8 mouse cellular contexts compared by ENCODE assay signal in genomic region chr12:112721424-112722239, GRCm38 (mm10). TPM values are rescaled to one million over a fixed set of nuclear protein-coding genes. Genes with fewer than 3 reads are reported as not detected.
DNase-seq lines count a peak whose midpoint lies in the region; ATAC-seq lines count a peak whose summit lies in the region.

No protein-coding gene starts in this region.

- H3K27ac ChIP-seq in heart, embryonic 16.5 days (ENCODE audit: low read length) = peak overlapping the region; percentile 71
- H3K27ac ChIP-seq in stomach, embryonic 14.5 days (ENCODE audit: low read length) = peak overlapping the region; percentile 93

- peak; percentile 58 to 65 for DNase-seq in urinary bladder, adult 18-20 months (ENCODE audit: low spot score in 2 of 2)
- DNase-seq in urinary bladder, postnatal 10 days (ENCODE audit: low spot score) = no peak
- peak; percentile 80 to 83 for DNase-seq in cerebellum, postnatal 14 days
- DNase-seq in kidney, postnatal 14 days = peak; percentile 90
- no peak for DNase-seq in frontal cortex, postnatal 25 days (ENCODE audit: low spot score in 2 of 2)

- H3K4me3 ChIP-seq in heart, embryonic 16.5 days (ENCODE audit: low read length) = peak overlapping the region; percentile 82
- peak overlapping the region; percentile 70 for H3K4me3 ChIP-seq in stomach, embryonic 14.5 days (ENCODE audit: low read depth, low read length)

- peak; percentile 71 for ATAC-seq in heart, embryonic 16.5 days (replicated peaks; ENCODE audit: extremely low read depth, insufficient read depth, low FRiP score)
- ATAC-seq in megakaryocyte, adult 5-6 weeks (ENCODE audit: poor library complexity, severe bottlenecking) = peak; percentile 28
- peak; percentile 67 for ATAC-seq in stomach, embryonic 14.5 days (ENCODE audit: insufficient number of reproducible peaks, insufficient read depth, low FRiP score, low read depth)

- peaks cover 3% of the 10 kb centered on the region for H3K9me3 ChIP-seq in heart, embryonic 16.5 days (replicated peaks; ENCODE audit: control insufficient read depth, low read length)
- H3K9me3 ChIP-seq in stomach, embryonic 14.5 days (ENCODE audit: control insufficient read depth, low read depth, low read length) = no peaks in the 10 kb centered on the region

- peaks cover 12% of the 10 kb centered on the region for H3K4me1 ChIP-seq in heart, embryonic 16.5 days (ENCODE audit: control insufficient read depth, insufficient read depth, low read length)
- peaks cover 11% of the 10 kb centered on the region; the same call in 1 of the 2 replicates for H3K4me1 ChIP-seq in stomach, embryonic 14.5 days (ENCODE audit: control insufficient read depth, insufficient read depth, low read length)

- no peaks in the 10 kb centered on the region for H3K36me3 ChIP-seq in heart, embryonic 16.5 days (ENCODE audit: control insufficient read depth, insufficient read depth)
- no peaks in the 10 kb centered on the region for H3K36me3 ChIP-seq in stomach, embryonic 14.5 days (ENCODE audit: control insufficient read depth, insufficient read depth, low read length)

- H3K27me3 ChIP-seq in heart, embryonic 16.5 days (ENCODE audit: control insufficient read depth, insufficient read depth, low read length) = peaks cover 9% of the 10 kb centered on the region
- H3K27me3 ChIP-seq in stomach, embryonic 14.5 days (ENCODE audit: control insufficient read depth, insufficient read depth, low read length) = no peaks in the 10 kb centered on the region

- H3K9ac ChIP-seq in heart, embryonic 16.5 days (ENCODE audit: low read length) = peak overlapping the region; percentile 70
- peak overlapping the region; percentile 76 for H3K9ac ChIP-seq in stomach, embryonic 14.5 days (replicated peaks; ENCODE audit: low read depth, low read length)

- H3K4me2 ChIP-seq in heart, embryonic 16.5 days (ENCODE audit: low read depth, low read length) = peak overlapping the region; percentile 99
- peak overlapping the region; percentile 86 for H3K4me2 ChIP-seq in stomach, embryonic 14.5 days (replicated peaks; ENCODE audit: low read depth, low read length)

- 4% methylated on average over 50 of the region's 69 CpGs for WGBS in heart, embryonic 16.5 days
- WGBS in stomach, embryonic 14.5 days = 3% methylated on average over 64 of the region's 69 CpGs

RNA-seq across cellular contexts. Expression of gene Cep170b, which starts 1.4 kb away (rescaled TPM):
- polyA plus RNA-seq in heart, embryonic 16.5 days (2015; fragmentation: Nextera tagmentation; extraction: Ambion mirVana) = 4.3 and 5.1 TPM in 2 replicates
- 0.41 and 1.2 TPM in 2 replicates for total RNA-seq in megakaryocyte, adult 5-6 weeks (2015)
- total RNA-seq in megakaryocyte, adult 5-6 weeks (2017) = 0.20 and 0.22 TPM in 2 replicates
- polyA plus RNA-seq in stomach, embryonic 14.5 days (2014; fragmentation: Nextera tagmentation; extraction: Ambion mirVana) = 15.8 and 16.2 TPM in 2 replicates

RNA-seq across cellular contexts. Expression of gene Pld4, which starts 38.8 kb away (rescaled TPM):
- 19.4 and 32.5 TPM in 2 replicates for polyA plus RNA-seq in heart, embryonic 16.5 days (2015; fragmentation: Nextera tagmentation; extraction: Ambion mirVana)
- total RNA-seq in megakaryocyte, adult 5-6 weeks (2015) = 532 and 545 TPM in 2 replicates
- 316 and 364 TPM in 2 replicates for total RNA-seq in megakaryocyte, adult 5-6 weeks (2017)
- polyA plus RNA-seq in stomach, embryonic 14.5 days (2014; fragmentation: Nextera tagmentation; extraction: Ambion mirVana) = 12.9 and 13.3 TPM in 2 replicates

RNA-seq across cellular contexts. Expression of gene Zbtb42, which starts 43.0 kb away (rescaled TPM):
- polyA plus RNA-seq in heart, embryonic 16.5 days (2015; fragmentation: Nextera tagmentation; extraction: Ambion mirVana) = 4.9 and 6.9 TPM in 2 replicates
- total RNA-seq in megakaryocyte, adult 5-6 weeks (2015) = 6.4 and 9.0 TPM in 2 replicates
- 3.9 and 4.7 TPM in 2 replicates for total RNA-seq in megakaryocyte, adult 5-6 weeks (2017)
- 10.9 and 14.2 TPM in 2 replicates for polyA plus RNA-seq in stomach, embryonic 14.5 days (2014; fragmentation: Nextera tagmentation; extraction: Ambion mirVana)

RNA-seq across cellular contexts. Expression of gene Akt1, which starts 46.9 kb away (rescaled TPM):
- 51.4 and 56.7 TPM in 2 replicates for polyA plus RNA-seq in heart, embryonic 16.5 days (2015; fragmentation: Nextera tagmentation; extraction: Ambion mirVana)
- 112 and 121 TPM in 2 replicates for total RNA-seq in megakaryocyte, adult 5-6 weeks (2015)
- total RNA-seq in megakaryocyte, adult 5-6 weeks (2017) = 112 and 118 TPM in 2 replicates
- 55.6 and 64.6 TPM in 2 replicates for polyA plus RNA-seq in stomach, embryonic 14.5 days (2014; fragmentation: Nextera tagmentation; extraction: Ambion mirVana)

Comparison
In these comparisons a context has a peak if more than half of its experiments do, and no peak if none do; other contexts are left out.
1. DNase-seq: peak in urinary bladder, adult 18-20 months (2 of 2), cerebellum, postnatal 14 days (2 of 2) and kidney, postnatal 14 days (single experiment); none in urinary bladder, postnatal 10 days (single experiment) and frontal cortex, postnatal 25 days (0 of 2).
2. Peak in every context shown above with its lines, with median percentiles within 50 percentile points of each other: ATAC-seq.